ENCODE assay signal across 30 mouse cellular contexts in genomic region chr19:17014337-17015124, GRCm38 (mm10). TPM values are rescaled to one million over a fixed set of nuclear protein-coding genes. Genes with fewer than 3 reads are reported as not detected.
DNase-seq lines count a peak whose midpoint lies in the region; ATAC-seq and TF ChIP-seq lines count a peak whose summit lies in the region.
"Had no signal": no experiment of that assay in that cellular context is flagged by ENCODE, and none has a peak within 500 bp of the region (broad histone marks: within the 10 kb centered on the region; RNA-seq: fewer than 3 reads in every experiment).

No protein-coding gene starts in this region.

- no peak for DNase-seq in CH12.LX (ENCODE audit: extremely low read depth)
- peak; percentile 52 for DNase-seq in liver, embryonic 13.5 days
- no peak for DNase-seq in kidney, adult 9 months
- DNase-seq in frontal cortex, postnatal 14 days (ENCODE audit: low spot score in 2 of 2): no peak
- no peak for DNase-seq in cerebellum, postnatal 14 days
- DNase-seq in lung, adult 2 months: no peak
- DNase-seq: adrenal gland, postnatal 14 days; cerebellum, adult 18-20 months; cerebellum, postnatal 36 days; heart, postnatal 10 days; kidney, adult 8-10 months; kidney, postnatal 14 days; layer of hippocampus, adult 9-11 months; lung, embryonic 14.5 days; lung, postnatal 14 days; retina, postnatal 1 day; right cerebral cortex, postnatal 25 days; thymus, postnatal 14 days had no signal

- TF ChIP-seq POLR2A in CH12.LX (IDR thresholded peaks at IDR 0.05; ENCODE audit: low read depth, low read length): no peak
- TF ChIP-seq POLR2A in lung, adult 2 months (IDR thresholded peaks at IDR 0.05; ENCODE audit: borderline replicate concordance, extremely low read depth, low read depth, low read length): no peak

- TF ChIP-seq CTCF in CH12.LX (conservative IDR thresholded peaks at IDR 0.05 in 1 of 2, IDR thresholded peaks at IDR 0.05 in 1 of 2; ENCODE audit: low read depth in 2 of 2, low read length in 2 of 2): no peak
- no peak for TF ChIP-seq CTCF in lung, adult 2 months (IDR thresholded peaks at IDR 0.05; ENCODE audit: insufficient read depth, low read length)

- no peak for TF ChIP-seq RAD21 in CH12.LX (IDR thresholded peaks at IDR 0.05; ENCODE audit: low read depth, low read length)

- no peaks in the 10 kb centered on the region for H3K4me1 ChIP-seq in CH12.LX (ENCODE audit: control insufficient read depth in 1 of 2, insufficient read depth in 2 of 2)
- H3K4me1 ChIP-seq in liver, embryonic 13.5 days (replicated peaks): peaks cover 43% of the 10 kb centered on the region
- H3K4me1 ChIP-seq in lung, adult 2 months (ENCODE audit: control insufficient read depth, insufficient read depth, low read length): no peaks in the 10 kb centered on the region
- H3K4me1 ChIP-seq: intestine, embryonic 15.5 days had no signal

- ATAC-seq in common myeloid progenitor, adult 5-6 weeks (replicated peaks; ENCODE audit: low read depth, poor library complexity, severe bottlenecking): peak; percentile 83
- ATAC-seq in liver, embryonic 13.5 days (ENCODE audit: low read depth): peak; percentile 88
- peak; percentile 61 for ATAC-seq in megakaryocyte progenitor cell, adult 5-6 weeks (replicated peaks; ENCODE audit: poor library complexity)
- ATAC-seq: forebrain, embryonic 16.5 days; hindbrain, embryonic 16.5 days; intestine, embryonic 15.5 days; midbrain, embryonic 13.5 days had no signal

- H3K4me2 ChIP-seq in CH12.LX (ENCODE audit: insufficient read depth, low read depth, poor library complexity, severe bottlenecking): no peak overlapping the region
- peak overlapping the region; percentile 1; the same call in 1 of the 2 replicates for H3K4me2 ChIP-seq in liver, embryonic 13.5 days
- H3K4me2 ChIP-seq: heart, embryonic 13.5 days; intestine, embryonic 15.5 days; limb, embryonic 13.5 days; lung, embryonic 14.5 days; midbrain, embryonic 13.5 days; stomach, embryonic 15.5 days had no signal

- H3K9ac ChIP-seq in CH12.LX (ENCODE audit: insufficient read depth, low read depth): no peak overlapping the region
- no peak overlapping the region for H3K9ac ChIP-seq in liver, embryonic 13.5 days
- H3K9ac ChIP-seq: heart, embryonic 13.5 days; intestine, embryonic 15.5 days; limb, embryonic 13.5 days; lung, embryonic 14.5 days; midbrain, embryonic 13.5 days; stomach, embryonic 15.5 days had no signal

- no peak; the same call in 1 of the 2 replicates for TF ChIP-seq EP300 in CH12.LX (IDR thresholded peaks at IDR 0.05; ENCODE audit: low read length)

- H3K79me2 ChIP-seq in CH12.LX (replicated peaks; ENCODE audit: control insufficient read depth, extremely low read depth, insufficient read depth, poor library complexity, severe bottlenecking): no peaks in the 10 kb centered on the region

- H3K4me3 ChIP-seq in CH12.LX (replicated peaks in 1 of 3; ENCODE audit: low read depth in 2 of 3, low read length in 2 of 3, poor library complexity in 1 of 3): no peak overlapping the region
- H3K4me3 ChIP-seq in liver, embryonic 13.5 days (replicated peaks): no peak overlapping the region
- no peak overlapping the region for H3K4me3 ChIP-seq in lung, adult 2 months (replicated peaks; ENCODE audit: extremely low read depth, low read depth, low read length)
- H3K4me3 ChIP-seq: erythroblast, embryonic 14.5 days; heart, embryonic 13.5 days; hindbrain, embryonic 10.5 days; intestine, embryonic 15.5 days; limb, embryonic 13.5 days; midbrain, embryonic 13.5 days; stomach, embryonic 15.5 days had no signal

- no peaks in the 10 kb centered on the region for H3K27me3 ChIP-seq in CH12.LX (replicated peaks)
- no peaks in the 10 kb centered on the region for H3K27me3 ChIP-seq in liver, embryonic 13.5 days
- H3K27me3 ChIP-seq: heart, embryonic 13.5 days; intestine, embryonic 15.5 days; limb, embryonic 13.5 days; midbrain, embryonic 13.5 days; stomach, embryonic 15.5 days had no signal

- dilution Hi-C loops in CH12.LX (cut with MboI; ENCODE audit: extremely low pct_ligation_motif_present, extremely low pct_unique_long_range_greater_than_20kb, low sequenced_read_pairs): no loop called here

- WGBS in liver, embryonic 13.5 days (ENCODE audit: insufficient replicate concordance): 18% methylated on average over 10 of the region's 10 CpGs
- 52% methylated on average over 10 of the region's 10 CpGs for WGBS in lung, adult 2 months

- in situ Hi-C loops in CH12.LX (cut with MboI; ENCODE audit: low pct_ligation_motif_present, low pct_unique_long_range_greater_than_20kb, low sequenced_read_pairs): loop anchor here (10.0 kb wide), 1 partner anchor 110 kb away; no protein-coding TSS in a partner anchor

- H3K9me3 ChIP-seq in CH12.LX (replicated peaks; ENCODE audit: low read length): no peaks in the 10 kb centered on the region
- H3K9me3 ChIP-seq in liver, embryonic 13.5 days (replicated peaks): no peaks in the 10 kb centered on the region
- H3K9me3 ChIP-seq: heart, embryonic 13.5 days; hindbrain, embryonic 10.5 days; intestine, embryonic 15.5 days; limb, embryonic 13.5 days; midbrain, embryonic 13.5 days; stomach, embryonic 15.5 days had no signal

- H3K27ac ChIP-seq in CH12.LX (ENCODE audit: insufficient read depth, low read depth): no peak overlapping the region
- H3K27ac ChIP-seq in liver, embryonic 13.5 days: peak overlapping the region; percentile 66
- H3K27ac ChIP-seq: heart, embryonic 13.5 days; hindbrain, embryonic 10.5 days; intestine, embryonic 15.5 days; limb, embryonic 13.5 days; midbrain, embryonic 13.5 days; stomach, embryonic 15.5 days had no signal

- H3K36me3 ChIP-seq in CH12.LX (replicated peaks in 1 of 2; ENCODE audit: control insufficient read depth in 1 of 2, insufficient read depth in 1 of 2, low read length in 1 of 2): no peaks in the 10 kb centered on the region
- no peaks in the 10 kb centered on the region for H3K36me3 ChIP-seq in liver, embryonic 13.5 days
- H3K36me3 ChIP-seq: heart, embryonic 13.5 days; hindbrain, embryonic 10.5 days; intestine, embryonic 15.5 days; limb, embryonic 13.5 days; midbrain, embryonic 13.5 days; stomach, embryonic 15.5 days had no signal

TF ChIP-seq in CH12.LX, 34 proteins besides CTCF, POLR2A, EP300 and RAD21:
- TF ChIP-seq HCFC1 (IDR thresholded peaks at IDR 0.05; ENCODE audit: low read depth, low read length) (no peak), ETS1 (conservative IDR thresholded peaks at IDR 0.05; ENCODE audit: low read depth, low read length) (peak; percentile 27; the same call in 1 of the 2 replicates), JUND (conservative IDR thresholded peaks at IDR 0.05; ENCODE audit: low read depth, low read length) (no peak), MAZ (IDR thresholded peaks at IDR 0.05; ENCODE audit: low read depth, low read length) (no peak), MAFK (IDR thresholded peaks at IDR 0.05; ENCODE audit: insufficient replicate concordance, low read length) (0 out of 2 replicates have a peak, but pooled peaks have one; percentile 7), BHLHE40 (IDR thresholded peaks at IDR 0.05; ENCODE audit: low read depth, low read length) (peak; percentile 34)

RNA-seq across cellular contexts. Expression of gene Prune2, which starts 58.6 kb away (rescaled TPM):
- 0.46 and 1.7 TPM in 2 replicates for total RNA-seq in CH12.LX (2012; rRNA removed)
- total RNA-seq in CH12.LX (2014; rRNA removed): 0.01 and 0.04 TPM in 2 replicates
- 0.19 and 0.21 TPM in 2 replicates for polyA plus RNA-seq in CH12.LX (2012; ENCODE audit: insufficient read length, low read depth)
- total RNA-seq in common myeloid progenitor, adult 5-6 weeks (2017): 0.78 and 0.82 TPM in 2 replicates
- polyA plus RNA-seq in liver, embryonic 13.5 days (2015; fragmentation: Nextera tagmentation; extraction: Ambion mirVana): 0.55 and 0.64 TPM in 2 replicates
- 0.46 and 1.8 TPM in 2 replicates for total RNA-seq in megakaryocyte progenitor cell, adult 5-6 weeks (2015)
- 0.12 and 0.68 TPM in 2 replicates for total RNA-seq in megakaryocyte progenitor cell, adult 5-6 weeks (2017)
- polyA plus RNA-seq in lung, adult 2 months (2012; rRNA removed): 0.59 and 1.5 TPM in 2 replicates
- total RNA-seq: MEL had no signal
- polyA plus RNA-seq: erythroblast, embryonic 14.5 days had no signal
